Mouse (Mus musculus) layer of hippocampus, postnatal 36 days (tissue): ENCODE data around the gene Mindy1. TPM values are rescaled to one million over a fixed set of nuclear protein-coding genes. Genes with fewer than 3 reads are reported as not detected.

ENCODE experiments used
- DNase-seq, 2 experiments: peaks; one replicate each; pipeline ENCODE4 v3.0.0; 2022
- total RNA-seq, 2 experiments: library from RNA; stranded (reverse); gene quantifications; 2 replicates each; pipeline ENCODE4 v1.2.3; 2021

Mindy1 gene
- total RNA-seq = 10 to 100 TPM; 19.3 to 19.4 TPM

DNA sequence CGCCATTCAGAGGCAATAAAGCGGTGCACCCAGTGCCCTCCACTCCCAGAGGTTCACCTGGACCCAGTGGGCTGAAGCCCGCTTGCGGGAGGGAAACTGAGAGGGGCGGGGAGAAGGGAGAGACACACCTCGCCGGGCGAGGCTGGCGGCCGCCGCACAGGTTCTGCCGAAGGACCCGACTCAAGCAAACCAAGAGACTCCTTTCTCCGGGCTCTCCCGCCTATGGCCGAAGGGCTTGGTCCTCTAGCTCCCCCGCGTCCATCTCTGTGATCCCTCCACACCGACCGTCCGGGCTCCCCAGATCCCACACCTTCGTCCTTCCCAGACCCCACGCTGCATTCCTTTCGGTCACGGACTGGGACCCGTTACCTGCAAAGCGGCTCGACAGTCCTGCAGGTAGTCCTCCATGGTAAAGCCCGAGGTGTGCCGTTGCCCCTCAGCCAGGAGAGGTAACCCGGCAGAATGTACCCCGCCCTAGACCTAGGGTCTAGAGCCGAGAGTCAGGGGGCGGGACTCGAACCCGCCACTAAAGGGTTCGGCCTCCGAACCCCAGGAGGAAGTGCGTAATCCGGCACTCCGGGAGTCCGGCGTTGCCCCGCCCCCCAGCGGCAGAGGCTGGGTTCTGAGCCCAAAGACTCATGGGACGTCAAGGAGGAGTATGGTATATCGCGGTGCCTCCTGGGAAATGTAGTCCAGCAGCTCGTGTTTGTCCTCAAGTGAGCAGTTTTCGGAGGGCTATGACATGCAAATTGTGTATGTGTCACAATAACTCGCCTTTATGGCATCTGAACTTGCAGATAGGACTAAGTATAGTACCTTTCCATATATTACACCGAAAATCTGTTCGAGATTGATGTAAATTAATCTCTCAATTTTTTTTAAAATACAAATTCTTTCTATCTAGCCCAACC, at the start of gene Mindy1, which contains the start of gene Prune1:
Gene Mindy1, plus strand, starts transcription at position 130 of the 911 bp plus-strand sequence.
Gene Prune1, minus strand, starts transcription at position 861 of the 911 bp plus-strand sequence.
- DNase-seq = peak; percentile 97 to 98

DNA sequence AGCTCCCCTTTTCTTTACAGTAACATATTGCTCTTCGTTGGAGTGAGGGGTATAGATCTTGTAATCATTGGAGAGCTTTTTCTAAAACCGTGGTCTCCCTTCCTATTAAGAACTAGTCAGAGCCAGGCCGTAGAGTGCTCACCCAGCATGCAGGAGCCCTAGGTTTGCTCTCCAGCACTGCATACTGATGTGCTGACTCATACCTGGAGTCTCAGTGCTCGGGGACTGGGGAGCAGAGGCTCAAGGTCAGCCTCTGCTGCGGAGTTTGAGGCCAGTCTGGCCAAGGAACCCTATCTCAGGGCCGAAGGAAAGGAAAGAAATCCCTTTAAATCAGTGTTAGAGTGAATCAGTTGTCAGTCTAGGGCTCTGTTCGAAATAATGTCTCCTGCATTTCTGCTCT, 48.4 kb upstream of the Mindy1 start:
- DNase-seq = no peak

DNA sequence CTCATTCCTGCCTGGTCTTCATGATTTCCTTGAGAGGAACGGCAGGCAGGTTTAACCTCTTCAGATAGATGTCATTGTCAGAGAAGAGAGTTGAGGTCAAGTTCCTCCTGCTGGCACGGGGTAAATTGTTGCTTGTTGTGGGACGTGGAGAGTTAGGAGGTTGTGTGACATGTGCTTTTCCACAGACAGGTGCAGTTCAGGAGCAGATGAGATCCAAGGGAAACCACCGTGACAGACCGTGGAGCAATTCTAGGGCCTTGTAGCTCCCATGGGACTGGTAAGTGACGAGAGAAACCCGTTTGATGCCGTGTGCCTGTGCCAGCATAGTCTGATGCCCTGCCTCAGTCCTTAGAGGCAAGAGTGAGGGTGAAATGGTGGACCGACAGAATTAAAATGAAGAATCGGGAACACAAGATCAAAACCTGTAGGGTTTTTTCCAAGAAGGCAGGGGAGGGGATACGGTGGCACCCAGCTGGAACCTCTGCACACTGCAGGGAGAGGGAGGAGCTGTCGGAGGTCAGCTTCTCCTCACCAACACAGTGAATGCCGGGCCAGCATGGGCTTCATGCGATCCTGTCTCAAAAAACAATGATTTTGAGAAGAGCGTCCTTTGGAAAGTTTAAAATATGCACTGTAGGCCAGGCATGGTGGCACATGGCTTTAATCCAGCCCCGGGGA, 47.7 kb upstream of the Mindy1 start:
- DNase-seq = no peak

DNA sequence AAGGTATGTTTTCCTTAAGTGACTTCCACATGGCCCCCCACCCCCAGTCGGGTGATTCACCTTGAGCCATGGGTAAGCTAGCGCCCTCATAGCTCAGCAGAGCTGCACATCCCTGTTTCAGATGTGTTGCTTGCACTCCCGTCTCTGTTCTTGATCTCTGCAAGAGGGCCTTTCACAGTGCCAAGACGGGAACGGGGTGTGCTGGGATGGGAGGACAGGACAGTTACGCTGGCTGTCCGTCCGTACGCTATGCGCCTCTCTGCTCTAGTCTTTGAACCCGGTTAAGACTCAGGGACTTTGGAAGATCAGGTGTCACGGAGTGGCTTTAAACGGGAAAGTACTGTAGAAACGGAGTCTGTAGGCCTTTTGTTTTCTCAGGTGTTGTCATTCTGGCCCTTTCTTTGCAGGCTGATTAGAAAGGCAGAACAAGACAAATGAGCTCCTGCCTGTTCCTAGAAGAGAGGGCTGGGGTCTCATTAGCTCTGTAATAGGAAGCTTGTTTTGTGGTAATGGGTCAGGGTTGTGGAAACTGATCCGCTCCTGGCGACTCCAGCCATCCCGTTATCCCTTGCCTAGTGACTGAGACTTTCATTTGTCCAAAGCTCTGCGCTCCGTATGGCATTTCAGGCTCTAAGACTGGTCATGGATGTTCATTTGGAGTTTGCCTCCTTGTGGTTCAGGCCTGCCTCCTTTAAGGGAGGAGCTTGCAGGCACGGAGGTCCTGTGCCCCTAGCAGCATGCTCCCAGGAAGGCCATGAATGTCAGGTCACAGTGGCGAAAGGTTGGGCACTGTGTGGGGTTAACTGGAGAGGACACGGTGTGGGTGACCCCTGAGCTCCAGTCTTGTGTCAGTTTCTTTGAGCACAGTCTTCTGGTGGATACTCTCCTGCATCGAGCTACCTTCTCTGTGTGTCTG, 45.5 kb upstream of the Mindy1 start:
- no peak for DNase-seq

DNA sequence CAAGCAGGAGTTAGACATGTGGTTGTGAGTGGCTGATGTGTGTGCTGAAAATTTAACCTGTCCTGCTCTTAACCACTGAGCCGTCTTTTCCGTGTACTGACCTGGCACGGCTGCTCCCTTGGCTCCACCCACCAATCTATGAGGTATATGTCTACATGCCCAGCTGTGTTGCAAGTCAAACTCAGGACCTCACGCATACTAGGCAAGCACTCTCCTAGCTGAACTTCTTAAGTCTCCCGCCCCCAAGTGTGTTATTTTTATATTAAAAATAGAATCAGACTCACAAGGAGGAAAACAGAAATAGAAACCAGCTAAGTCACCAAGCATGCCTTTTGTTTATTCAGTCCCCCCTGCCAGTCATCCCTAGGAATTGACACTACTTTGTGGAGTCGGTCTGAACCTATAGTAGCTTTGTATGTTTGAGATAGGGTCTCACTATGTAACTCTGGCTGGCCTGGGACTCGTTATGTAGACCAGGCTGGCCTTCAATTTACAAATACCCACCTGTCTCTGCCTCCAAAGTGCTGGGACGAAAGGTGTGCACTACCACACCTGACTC, 43.5 kb upstream of the Mindy1 start:
- DNase-seq = no peak

DNA sequence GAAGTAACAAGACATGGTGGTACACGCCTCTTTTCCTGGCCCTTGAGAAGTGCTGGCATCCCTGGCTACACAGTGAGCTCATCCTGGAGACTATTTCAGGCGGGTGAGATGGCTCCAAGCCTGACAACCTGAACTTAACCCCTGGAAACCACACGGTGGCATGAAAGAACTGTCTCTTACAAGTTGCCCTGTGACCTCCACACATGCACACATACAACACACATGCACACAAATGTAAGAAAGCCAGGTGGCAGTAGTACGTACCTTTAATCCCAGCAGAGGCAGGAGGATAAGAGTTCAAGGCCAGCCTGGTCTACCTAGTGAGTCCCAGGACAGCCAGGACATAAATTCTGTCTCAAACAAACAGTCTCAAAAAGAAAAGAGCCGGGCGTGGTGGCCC, 42.1 kb upstream of the Mindy1 start:
- no peak for DNase-seq

DNA sequence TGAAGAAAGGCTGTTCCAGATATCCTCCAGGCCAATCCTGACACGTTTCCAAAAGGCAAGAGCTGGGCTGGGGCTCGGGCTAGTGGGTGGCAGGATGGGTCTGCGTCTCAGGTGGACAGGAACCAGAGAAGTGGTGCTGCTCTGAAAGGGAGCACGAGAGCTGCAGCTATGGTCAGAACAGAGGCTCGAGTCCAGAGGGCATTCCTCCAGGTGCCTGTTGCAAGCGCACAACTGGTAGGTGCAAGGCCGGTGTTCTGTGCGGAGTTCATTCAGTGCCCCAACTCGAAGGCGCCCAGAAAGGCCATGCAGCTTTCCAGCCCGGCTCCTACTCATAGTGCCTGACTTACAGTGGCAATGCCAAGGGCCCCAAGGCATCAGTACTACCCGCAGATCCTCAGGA, 41.2 kb upstream of the Mindy1 start:
- no peak for DNase-seq

DNA sequence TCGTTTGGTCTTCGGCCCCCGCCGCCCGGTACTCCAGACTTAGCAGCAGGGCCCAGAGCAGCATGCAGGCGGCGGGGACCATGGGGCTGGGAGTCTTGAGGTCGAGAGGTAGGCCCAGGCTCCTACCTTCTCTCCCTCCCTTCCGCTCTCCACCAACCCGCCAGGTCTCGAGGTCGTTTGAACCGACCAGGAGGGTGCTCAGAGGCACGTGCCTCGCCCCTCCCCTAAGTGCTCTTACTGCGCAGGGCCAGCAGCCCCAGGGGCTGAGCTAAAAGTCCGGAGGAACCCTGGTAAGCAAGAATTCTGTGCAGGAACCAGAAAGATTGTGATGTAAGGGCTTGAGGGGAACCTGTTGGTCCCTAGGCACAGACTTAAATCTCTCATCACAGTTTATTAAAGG, 40.2 kb upstream of the Mindy1 start:
- DNase-seq = no peak

DNA sequence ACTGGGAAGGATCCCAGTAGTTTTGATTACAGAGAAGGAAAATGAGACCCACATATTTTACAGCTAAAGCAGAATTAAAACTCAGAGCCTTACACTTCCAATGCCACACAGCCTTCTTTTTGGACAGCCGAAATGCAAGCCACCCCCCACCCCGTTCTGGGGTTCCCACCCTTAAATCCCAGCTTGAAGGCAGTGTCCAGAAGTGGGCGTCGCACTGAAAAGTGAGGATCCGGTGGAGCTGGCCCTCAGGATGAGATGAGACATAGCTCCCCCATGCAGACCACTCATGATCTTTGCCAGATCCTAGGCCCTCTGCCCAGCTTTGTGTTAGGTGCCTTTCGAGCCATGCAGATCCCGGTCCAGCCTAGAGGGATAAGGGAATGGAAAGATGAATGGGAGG, 39.6 kb upstream of the Mindy1 start, which contains the start of gene Gm128:
Gene Gm128, minus strand, starts transcription at position 101 of the 400 bp plus-strand sequence.
- no peak for DNase-seq

DNA sequence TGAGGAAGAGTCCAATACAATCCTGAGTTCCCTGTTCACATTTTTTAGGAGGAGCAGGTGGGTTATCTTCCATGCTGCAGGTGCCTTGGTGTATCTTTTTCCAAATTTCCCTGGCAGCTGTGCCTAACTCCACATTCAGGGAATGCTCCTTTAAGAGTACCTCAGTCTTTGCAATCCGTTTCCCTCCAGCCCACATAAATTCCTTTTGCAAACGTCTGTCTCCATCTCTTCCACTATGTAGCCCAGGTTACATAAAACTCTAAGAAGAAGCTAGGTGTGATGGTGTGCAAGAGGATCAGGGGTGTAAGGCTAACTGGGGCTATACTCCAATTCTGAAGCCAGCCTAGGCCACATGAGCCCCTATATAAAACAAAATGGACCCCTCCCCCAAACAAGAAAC, 38.1 kb upstream of the Mindy1 start:
- no peak for DNase-seq

DNA sequence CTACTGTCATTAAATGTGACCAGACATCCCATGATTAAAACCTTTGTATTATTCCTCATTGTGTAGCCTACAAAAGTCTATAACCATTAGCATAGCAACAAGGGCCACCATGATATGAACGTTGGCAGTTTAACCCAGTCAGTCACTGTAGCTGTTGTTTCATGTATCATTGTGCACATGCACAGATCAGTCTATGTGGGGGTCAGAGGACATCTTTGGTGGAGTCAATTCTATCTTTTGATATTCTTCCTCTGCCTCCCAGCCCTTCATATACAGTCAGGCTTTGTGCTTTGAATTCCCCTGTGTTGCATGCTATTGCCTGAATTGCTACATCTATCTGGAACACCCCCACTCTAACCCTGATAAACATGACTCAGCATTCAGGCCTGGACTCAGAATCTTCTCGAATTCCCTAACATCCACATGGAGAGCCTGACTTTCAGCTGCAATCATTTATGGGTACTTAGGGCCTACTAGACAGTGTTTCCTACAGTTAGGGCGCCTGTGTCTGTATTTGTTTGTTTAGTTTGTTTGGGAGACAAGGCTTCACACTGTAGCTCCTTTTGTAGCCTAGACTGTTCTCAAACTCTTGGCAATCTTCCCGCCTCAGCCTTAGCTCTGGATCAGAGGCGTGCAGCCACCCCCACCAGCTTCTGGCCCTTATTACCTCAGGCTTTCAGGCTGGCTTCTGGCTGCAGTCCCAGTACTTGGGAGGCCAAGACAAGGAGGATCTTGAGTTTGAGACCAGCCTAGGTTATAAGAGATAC, 34.5 kb upstream of the Mindy1 start:
- peak; percentile 42 to 55 for DNase-seq

DNA sequence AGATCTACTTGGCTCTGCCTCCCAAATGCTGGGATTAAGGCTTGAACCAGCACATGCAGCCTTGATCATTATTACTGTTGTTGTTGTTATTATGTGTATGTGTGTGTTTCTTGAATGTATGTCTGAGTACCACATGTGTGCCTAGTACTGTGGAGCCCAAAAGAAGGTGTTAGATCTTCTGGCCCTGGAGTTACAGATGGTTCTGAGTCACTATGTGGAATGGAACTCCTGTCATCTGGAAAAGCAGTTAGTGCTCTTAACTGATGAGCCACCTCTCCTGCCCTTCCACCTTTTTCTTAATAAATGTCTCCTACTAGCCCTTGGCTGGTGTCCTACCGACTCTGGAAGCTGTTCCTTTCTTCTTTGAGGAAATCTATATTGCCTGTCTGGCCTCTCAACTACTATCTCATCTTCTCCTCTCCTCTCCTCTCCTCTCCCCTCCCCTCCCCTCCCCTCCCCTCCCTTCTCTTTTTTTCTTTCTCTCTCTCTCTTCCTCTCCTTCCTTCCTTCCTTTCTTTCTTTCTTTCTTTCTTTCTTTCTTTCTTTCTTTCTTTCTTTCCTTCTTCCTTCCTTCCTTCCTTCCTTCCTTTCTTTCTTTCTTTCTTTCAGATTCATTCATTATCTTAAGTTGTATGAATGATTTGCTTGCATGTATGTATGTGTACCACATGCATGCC, 33.3 kb upstream of the Mindy1 start:
- DNase-seq = no peak

DNA sequence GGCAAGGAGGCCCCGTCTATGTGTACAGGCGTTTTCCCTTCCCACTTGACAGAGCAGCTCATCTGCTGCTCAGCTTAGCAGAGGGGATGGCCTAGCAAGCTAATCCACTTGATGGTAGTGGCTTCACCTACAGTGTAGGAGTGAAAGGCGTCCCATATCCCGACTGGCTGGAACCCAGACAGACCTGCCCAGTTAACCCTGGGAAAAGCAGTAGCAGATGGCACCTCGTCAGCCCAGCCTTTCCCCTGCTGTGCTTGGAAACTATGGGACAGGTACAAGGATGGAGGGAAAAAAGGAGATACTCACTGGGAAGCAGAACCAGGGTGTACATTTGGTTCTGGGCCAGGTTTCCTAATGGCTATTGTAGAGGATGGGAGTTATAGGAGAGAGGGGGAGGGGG, 30.8 kb upstream of the Mindy1 start:
- no peak for DNase-seq

DNA sequence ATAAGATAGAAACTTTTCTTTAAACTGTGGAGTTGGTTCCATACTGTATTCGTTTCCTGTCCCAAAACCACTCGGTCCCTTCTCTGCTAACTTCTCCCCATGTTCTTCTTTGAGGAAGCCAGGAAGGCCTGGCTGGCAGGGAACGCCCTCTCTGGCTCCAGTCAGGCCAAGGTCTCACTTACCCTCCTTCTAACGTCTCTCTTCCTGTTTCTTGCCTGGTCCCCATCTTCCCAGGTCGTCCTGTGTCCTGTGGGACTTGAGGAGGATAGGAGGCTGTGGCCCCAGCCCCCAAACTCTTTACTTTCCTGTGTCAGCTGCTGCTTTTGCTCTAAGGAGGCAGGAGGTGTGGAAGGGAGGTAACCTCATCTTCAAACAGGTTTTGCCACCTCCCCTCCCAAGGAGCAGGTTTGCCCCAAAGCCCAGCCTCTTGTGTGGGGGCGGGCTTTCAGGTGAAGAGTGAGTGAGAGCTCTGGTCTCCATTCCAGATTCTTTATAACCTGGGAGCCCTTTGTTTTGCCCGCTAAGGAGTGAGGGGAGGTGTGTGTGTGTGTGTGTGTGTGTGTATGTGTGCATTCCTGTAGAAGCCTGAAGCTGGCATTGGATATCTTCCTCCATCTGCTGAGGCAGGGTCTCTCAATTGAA, 30.2 kb upstream of the Mindy1 start, which contains the start of gene Bnipl:
Gene Bnipl, minus strand, starts transcription at position 411 of the 642 bp plus-strand sequence.
- DNase-seq = no peak

DNA sequence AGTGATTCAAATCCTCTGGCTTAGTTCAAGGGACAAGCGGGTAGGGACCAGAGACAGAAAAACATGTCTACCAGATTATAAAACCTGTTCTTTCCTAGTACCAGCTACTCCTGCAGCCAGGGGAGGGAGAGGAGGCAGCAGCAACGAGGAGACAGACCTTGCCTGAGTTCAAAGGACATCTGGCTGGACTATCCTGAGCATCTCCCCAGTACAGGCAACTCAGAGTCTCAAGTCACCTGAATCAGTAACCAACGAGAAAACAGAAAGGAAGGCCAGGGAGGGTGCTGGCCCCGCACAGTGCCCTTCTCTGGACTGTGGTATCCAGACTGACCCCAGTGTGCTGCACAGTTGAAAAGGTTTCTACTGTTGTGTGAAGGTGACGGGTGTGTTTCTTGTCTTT, 24.2 kb upstream of the Mindy1 start:
- DNase-seq = no peak

DNA sequence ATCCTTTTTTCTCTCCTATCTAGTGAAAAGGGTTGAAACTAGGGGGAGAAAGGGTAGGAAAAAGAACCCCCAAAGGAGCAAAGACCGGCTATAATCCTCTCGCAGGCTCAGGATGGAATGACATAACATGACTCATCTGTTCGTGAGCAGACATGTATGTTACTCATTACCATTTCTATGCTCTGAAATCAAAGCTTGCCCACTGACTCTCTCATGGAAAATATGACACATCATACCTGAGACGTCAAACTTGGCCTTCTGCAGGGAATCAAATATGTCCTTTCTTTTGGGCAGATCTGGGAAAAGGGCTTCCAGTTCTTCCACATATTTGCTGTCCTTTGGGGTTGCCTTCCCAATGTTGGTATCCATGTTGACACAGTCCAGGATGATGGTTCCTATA, 19.2 kb upstream of the Mindy1 start:
- no peak for DNase-seq

DNA sequence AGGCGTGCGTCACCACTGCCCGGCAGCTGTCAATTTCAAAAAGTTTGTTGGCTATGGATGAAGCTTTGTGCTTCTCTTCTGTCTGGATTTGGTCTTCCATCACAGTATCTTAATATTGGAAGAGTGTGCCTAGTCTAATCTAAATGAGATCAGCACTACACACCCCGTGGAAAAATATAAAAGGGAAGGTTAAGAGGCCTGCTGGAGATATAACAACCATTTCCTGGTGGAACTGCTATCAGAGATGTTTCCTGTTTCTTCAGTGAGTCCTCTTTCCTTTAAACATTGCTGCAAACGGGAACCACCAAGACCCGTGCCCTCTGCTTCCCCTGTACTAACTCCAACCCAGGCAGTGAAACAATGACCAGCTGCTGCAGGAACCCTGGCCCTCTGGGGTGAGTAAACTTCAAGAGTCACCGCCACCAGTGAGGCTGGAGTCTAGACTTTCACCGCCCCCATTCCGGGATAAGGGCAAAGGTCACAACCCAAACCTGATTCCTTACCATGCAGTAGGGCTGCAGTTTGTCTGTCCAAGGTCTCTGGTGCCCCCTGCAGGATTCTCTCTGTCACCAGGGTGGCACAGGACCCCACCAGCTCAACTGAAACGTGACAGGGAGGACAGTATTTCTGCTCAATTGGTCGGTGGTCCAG, 17.9 kb upstream of the Mindy1 start:
- DNase-seq = peak; percentile 32 to 45

DNA sequence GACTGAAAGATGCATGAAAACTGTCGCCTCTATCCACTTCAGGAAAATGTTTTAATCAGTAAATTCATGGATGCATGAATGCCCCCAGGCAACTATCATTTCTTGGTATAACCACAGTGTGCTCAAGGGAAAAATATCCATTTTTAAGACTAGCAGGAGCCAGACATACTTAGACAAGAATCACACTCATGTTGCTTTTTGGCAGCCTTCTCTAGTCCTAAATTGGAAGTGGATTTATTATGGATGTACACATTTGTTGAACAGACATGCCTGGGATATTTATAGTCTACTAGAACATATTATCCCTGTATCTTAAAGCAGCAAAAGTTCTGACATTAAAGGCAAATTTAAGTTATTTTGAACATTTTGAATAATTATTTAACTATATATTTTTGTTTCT, 16.4 kb upstream of the Mindy1 start:
- no peak for DNase-seq

DNA sequence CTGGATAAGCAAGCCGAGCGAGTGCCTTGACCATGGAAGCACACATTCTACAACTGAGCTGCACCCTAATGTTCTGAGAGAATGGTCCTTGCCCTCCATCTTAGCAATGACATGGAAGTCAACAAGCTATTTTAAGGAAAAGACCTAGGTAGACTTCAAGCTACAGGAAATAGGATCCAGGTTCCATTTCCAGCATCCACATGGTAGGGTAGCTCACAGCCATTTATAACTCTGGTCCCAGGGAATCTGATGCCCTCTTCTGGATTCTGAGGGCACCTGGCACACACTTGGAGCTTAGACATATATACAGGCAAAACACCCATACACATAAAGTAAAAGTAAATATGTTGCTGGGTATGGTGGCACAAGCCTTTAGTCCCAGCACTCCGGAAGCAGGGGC, 15.1 kb upstream of the Mindy1 start:
- no peak for DNase-seq

DNA sequence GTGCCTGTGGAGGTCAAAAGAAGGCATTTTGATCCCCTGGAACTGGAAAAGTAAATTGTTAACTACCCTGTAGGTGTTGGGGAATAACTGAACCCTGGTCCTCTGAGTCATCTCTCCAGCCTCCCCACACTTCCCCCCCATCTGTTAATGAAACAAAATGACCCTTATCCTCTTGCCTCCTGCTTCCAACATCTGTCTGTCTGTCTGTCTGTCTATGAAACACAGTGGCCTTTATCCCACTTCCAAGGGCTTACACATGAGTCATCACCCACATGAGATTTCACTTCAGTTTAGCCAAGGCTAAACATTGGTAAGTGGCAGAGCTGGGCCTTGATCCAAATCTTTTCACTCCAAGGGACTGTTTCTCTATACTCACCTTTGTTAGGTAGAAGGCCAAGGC, 13.3 kb upstream of the Mindy1 start:
- DNase-seq = no peak
